Mouse (Mus musculus) C2C12 (cell line): ENCODE results near the gene Ciita.

ENCODE experiments used
- CEBPB ChIP-seq: IDR thresholded peaks from one replicate; pipeline ENCODE4 v1.6.1; 2011; ENCODE audit warnings: low read depth, mild to moderate bottlenecking, control low read depth, moderate library complexity
- CTCF ChIP-seq: IDR thresholded peaks from one replicate; pipeline ENCODE4 v1.5.1; 2011; ENCODE audit not compliant: control insufficient read depth, insufficient read depth, insufficient read length
- MAX ChIP-seq: IDR thresholded peaks from one replicate; pipeline ENCODE4 v1.6.1; 2011; ENCODE audit warnings: mild to moderate bottlenecking, control low read depth
- USF1 ChIP-seq: IDR thresholded peaks from one replicate; pipeline ENCODE4 v1.6.1; 2011; ENCODE audit warnings: low read depth, mild to moderate bottlenecking, control low read depth, moderate library complexity

DNA sequence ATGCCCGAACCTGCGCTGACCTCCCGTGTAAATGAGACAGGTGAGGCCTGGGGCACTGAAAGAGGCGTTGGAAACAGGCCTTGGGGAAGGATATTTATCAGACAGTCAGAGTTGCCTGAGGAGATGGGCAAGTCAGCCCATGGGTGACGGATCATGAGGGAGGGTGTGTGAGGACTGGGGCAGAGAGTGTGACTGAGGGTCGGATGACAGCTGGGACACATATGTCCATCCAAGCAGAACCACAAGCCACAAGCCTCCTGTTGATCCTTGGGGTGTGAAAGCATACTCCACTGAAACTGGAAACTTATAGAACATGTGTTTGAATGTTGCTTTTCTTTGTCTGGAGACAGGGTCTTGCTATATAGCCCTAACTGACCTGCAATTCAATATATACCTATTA lies 28.8 kb downstream of the Ciita start:
- TF ChIP-seq CTCF = no peak
- TF ChIP-seq CEBPB = no peak
- no peak for TF ChIP-seq USF1
- TF ChIP-seq MAX = no peak
